Mouse (Mus musculus) ES-E14 (cell line): Measurements from ENCODE around the gene Cs. TPM values are rescaled to one million over a fixed set of nuclear protein-coding genes. Genes with fewer than 3 reads are reported as not detected.

Experiments used
- DNase-seq: peaks from one replicate; pipeline ENCODE4 v3.0.0-alpha.2; 2013; ENCODE audit warnings: low read depth, low spot score
- H3K27ac ChIP-seq: 2 replicates; pipeline ENCODE4 v1.5.1; 2012; ENCODE audit warnings: low read depth, mild to moderate bottlenecking, low read length, moderate library complexity, mixed read lengths; ENCODE audit not compliant: poor library complexity, insufficient read depth, severe bottlenecking
- H3K36me3 ChIP-seq: 2 replicates; pipeline ENCODE4 v1.6.1; 2012; ENCODE audit warnings: mild to moderate bottlenecking, low read length, moderate library complexity, mixed read lengths; ENCODE audit not compliant: control insufficient read depth, poor library complexity, insufficient read depth, severe bottlenecking
- H3K4me1 ChIP-seq, 2 experiments: fragments of 150-350 bp in 1 of 2; sonication (generic) in 1 of 2; 2 replicates each; pipeline ENCODE4 v1.6.1; 2012; ENCODE audit warnings: low read length in 2 of 2, mild to moderate bottlenecking in 1 of 2, mixed read lengths in 1 of 2; ENCODE audit not compliant: control insufficient read depth in 2 of 2, insufficient read depth in 2 of 2, poor library complexity in 1 of 2
- H3K4me3 ChIP-seq, 2 experiments: fragments of 150-350 bp in 1 of 2; sonication (generic) in 1 of 2; 2 replicates each; pipeline ENCODE4 v1.5.1; 2012; ENCODE audit warnings: low read length in 2 of 2, low read depth in 1 of 2, mild to moderate bottlenecking in 1 of 2, mixed read lengths in 1 of 2; ENCODE audit not compliant: insufficient read depth in 1 of 2, poor library complexity in 1 of 2, severe bottlenecking in 1 of 2
- H3K9ac ChIP-seq: 2 replicates; pipeline ENCODE4 v1.6.1; 2012; ENCODE audit warnings: low read depth, mild to moderate bottlenecking, low read length, mixed read lengths; ENCODE audit not compliant: poor library complexity, insufficient read depth, severe bottlenecking
- H3K9me3 ChIP-seq: fragments of 150-350 bp; sonication (generic); 2 replicates; pipeline ENCODE4 v1.6.1; 2012; ENCODE audit warnings: low read depth, mild to moderate bottlenecking, low read length; ENCODE audit not compliant: control insufficient read depth, insufficient read depth
- CHD2 ChIP-seq: IDR thresholded peaks from 2 replicates; pipeline ENCODE4 v1.6.1; 2014; ENCODE audit warnings: mild to moderate bottlenecking, low read depth, low read length, inconsistent platforms
- HCFC1 ChIP-seq: IDR thresholded peaks from 2 replicates; pipeline ENCODE4 v1.6.1; 2012; ENCODE audit warnings: low read length, inconsistent platforms, borderline replicate concordance; ENCODE audit not compliant: insufficient read depth
- MAFK ChIP-seq: IDR thresholded peaks from 2 replicates; pipeline ENCODE4 v1.6.1; 2014; ENCODE audit warnings: mild to moderate bottlenecking, low read depth, low read length, inconsistent platforms; ENCODE audit not compliant: insufficient read depth
- ZC3H11A ChIP-seq: IDR thresholded peaks from 2 replicates; pipeline ENCODE4 v1.6.1; 2012; ENCODE audit warnings: low read depth, mild to moderate bottlenecking, inconsistent platforms, low read length, borderline replicate concordance
- ZNF384 ChIP-seq: IDR thresholded peaks from 2 replicates; pipeline ENCODE4 v1.6.1; 2012; ENCODE audit warnings: low read depth, low read length, inconsistent platforms
- in situ Hi-C, 2 experiments: fragments of 600-800 bp; cut with MboI; formaldehyde crosslinking; loops; one replicate each; pipeline ENCODE4 v1.15.1; 2025; ENCODE audit warnings: low sequenced_read_pairs in 2 of 2, inconsistent platforms in 1 of 2; ENCODE audit not compliant: unreplicated experiment in 2 of 2
- total RNA-seq: library from RNA; depleted of rRNA; stranded (reverse); fragments of 300-350 nt; gene quantifications from 2 replicates; pipeline ENCODE4 v1.2.3, GENCODE M21; 2012

Cs gene
- total RNA-seq, 1 experiment: 143 TPM

GRCm38 (mm10) chr10:128396716-128397264 is 59.3 kb downstream of the Cs start:
- H3K27ac ChIP-seq: no peak overlapping the region
- H3K4me1 ChIP-seq: peaks cover 0 to 27% of the 10 kb centered on the region in 2 experiments; a peak in 1 of 4 replicates
- H3K9me3 ChIP-seq: no peaks in the 10 kb centered on the region
- no peak overlapping the region for H3K4me3 ChIP-seq
- TF ChIP-seq ZNF384: no peak
- TF ChIP-seq CHD2: no peak
- no peak for TF ChIP-seq HCFC1
- TF ChIP-seq ZC3H11A: no peak
- no peak for TF ChIP-seq MAFK
- in situ Hi-C loops: no loop called here
- peaks cover 16% of the 10 kb centered on the region for H3K36me3 ChIP-seq
- no peak overlapping the region for H3K9ac ChIP-seq
- no peak for DNase-seq

- Histone ChIP-seq H3K27ac (no peak overlapping the region), H3K9me3 (no peaks in the 10 kb centered on the region), H3K9ac (no peak overlapping the region), H3K4me1 (peaks cover 0 to 27% of the 10 kb centered on the region in 2 experiments; a peak in 1 of 4 replicates), H3K36me3 (peaks cover 10% of the 10 kb centered on the region), H3K4me3 (no peak overlapping the region)
- TF ChIP-seq HCFC1: no peak
- no peak for TF ChIP-seq CHD2
- TF ChIP-seq ZNF384: no peak
- no peak for TF ChIP-seq ZC3H11A
- no peak for TF ChIP-seq MAFK
- in situ Hi-C loops: no loop called here
- no peak for DNase-seq
Measured at GRCm38 (mm10) chr10:128397466-128397865, 59.9 kb downstream of the Cs start.

- Histone ChIP-seq H3K27ac (no peak overlapping the region), H3K4me1 (peaks cover 0 to 10% of the 10 kb centered on the region in 2 experiments; a peak in 1 of 4 replicates), H3K36me3 (peaks cover 8% of the 10 kb centered on the region; the same call in 1 of the 2 replicates), H3K9ac (no peak overlapping the region), H3K9me3 (no peaks in the 10 kb centered on the region), H3K4me3 (no peak overlapping the region)
- TF ChIP-seq MAFK: no peak
- no peak for TF ChIP-seq ZC3H11A
- no peak for TF ChIP-seq ZNF384
- no peak for TF ChIP-seq CHD2
- TF ChIP-seq HCFC1: no peak
- DNase-seq: no peak
- in situ Hi-C loops: no loop called here
Measured at GRCm38 (mm10) chr10:128400338-128400737, 62.8 kb downstream of the Cs start.

GRCm38 (mm10) chr10:128401056-128401455 is 63.5 kb downstream of the Cs start, which contains the start of gene Slc39a5:
Slc39a5 (minus strand) TSS chr10:128401229.
- in situ Hi-C loops: no loop called here
- Histone ChIP-seq H3K4me1 (peaks cover 0 to 7% of the 10 kb centered on the region in 2 experiments; a peak in 1 of 4 replicates), H3K9ac (no peak within 1 kb of the TSS), H3K36me3 (peaks cover 7% of the 10 kb centered on the region; the same call in 1 of the 2 replicates), H3K4me3 (no peak within 1 kb of the TSS), H3K9me3 (no peaks in the 10 kb centered on the region), H3K27ac (no peak within 1 kb of the TSS; the same call in 1 of the 2 replicates)
- no peak for DNase-seq
- TF ChIP-seq ZNF384 (no peak), HCFC1 (no peak), CHD2 (no peak), MAFK (no peak), ZC3H11A (no peak)

GRCm38 (mm10) chr10:128401638-128402037 is 64.1 kb downstream of the Cs start:
- DNase-seq: no peak
- H3K36me3 ChIP-seq: peaks cover 4% of the 10 kb centered on the region; the same call in 1 of the 2 replicates
- in situ Hi-C loops: no loop called here
- H3K27ac ChIP-seq: no peak overlapping the region; the same call in 1 of the 2 replicates
- H3K4me1 ChIP-seq: peaks cover 0 to 4% of the 10 kb centered on the region in 2 experiments; a peak in 1 of 4 replicates
- no peaks in the 10 kb centered on the region for H3K9me3 ChIP-seq
- H3K9ac ChIP-seq: no peak overlapping the region
- no peak for TF ChIP-seq HCFC1
- no peak for TF ChIP-seq ZC3H11A
- no peak for TF ChIP-seq CHD2
- no peak for TF ChIP-seq ZNF384
- H3K4me3 ChIP-seq: no peak overlapping the region
